Mouse (Mus musculus): Measurements from ENCODE around the gene Tmem9.

Gene Tmem9

GRCm38 (mm10) chr1:136007211-136008158 lies at the start of gene Tmem9:
Gene Tmem9 (plus strand): TSS chr1:136008150.
- DNase-seq (ENCODE audit: low read depth, low spot score): peak; percentile 36

- peak; percentile 61 for DNase-seq (ENCODE audit: low read depth, low spot score)
Observed at GRCm38 (mm10) chr1:135958483-135958882, 49.5 kb upstream of the Tmem9 start.

GRCm38 (mm10) chr1:135963177-135963576 lies 44.8 kb upstream of the Tmem9 start:
- no peak for DNase-seq (ENCODE audit: low read depth, low spot score)

GRCm38 (mm10) chr1:135964561-135964960 lies 43.4 kb upstream of the Tmem9 start:
- no peak for DNase-seq (ENCODE audit: low read depth, low spot score)

- DNase-seq (ENCODE audit: low read depth, low spot score): no peak
Observed at GRCm38 (mm10) chr1:135967739-135968138, 40.2 kb upstream of the Tmem9 start.

- DNase-seq (ENCODE audit: low read depth, low spot score): no peak
Observed at GRCm38 (mm10) chr1:135970486-135970885, 37.5 kb upstream of the Tmem9 start.

GRCm38 (mm10) chr1:135972576-135972975 lies 35.4 kb upstream of the Tmem9 start:
- no peak for DNase-seq (ENCODE audit: low read depth, low spot score)

- no peak for DNase-seq (ENCODE audit: low read depth, low spot score)
Observed at GRCm38 (mm10) chr1:135984105-135984504, 23.8 kb upstream of the Tmem9 start.

GRCm38 (mm10) chr1:135989876-135990275 lies 18.1 kb upstream of the Tmem9 start:
- no peak for DNase-seq (ENCODE audit: low read depth, low spot score)

GRCm38 (mm10) chr1:135993470-135993869 lies 14.5 kb upstream of the Tmem9 start:
- no peak for DNase-seq (ENCODE audit: low read depth, low spot score)

- no peak for DNase-seq (ENCODE audit: low read depth, low spot score)
Observed at GRCm38 (mm10) chr1:135997537-135997936, 10.4 kb upstream of the Tmem9 start.

GRCm38 (mm10) chr1:135999720-136000287 lies 8.1 kb upstream of the Tmem9 start:
- no peak for DNase-seq (ENCODE audit: low read depth, low spot score)

GRCm38 (mm10) chr1:136001438-136001837 lies 6.5 kb upstream of the Tmem9 start:
- DNase-seq (ENCODE audit: low read depth, low spot score): no peak

GRCm38 (mm10) chr1:136006292-136006748 lies 1.6 kb upstream of the Tmem9 start, which contains the start of gene Igfn1:
Gene Igfn1 (minus strand): TSS chr1:136006342.
- no peak for DNase-seq (ENCODE audit: low read depth, low spot score)

GRCm38 (mm10) chr1:136008159-136008533 lies 196 bp downstream of the Tmem9 start:
- DNase-seq (ENCODE audit: low read depth, low spot score): no peak

GRCm38 (mm10) chr1:136010247-136010646 lies 2.3 kb downstream of the Tmem9 start:
- DNase-seq (ENCODE audit: low read depth, low spot score): no peak

GRCm38 (mm10) chr1:136013513-136013912 lies 5.6 kb downstream of the Tmem9 start:
- no peak for DNase-seq (ENCODE audit: low read depth, low spot score)

- DNase-seq (ENCODE audit: low read depth, low spot score): no peak
Observed at GRCm38 (mm10) chr1:136014796-136015502, 7.0 kb downstream of the Tmem9 start.

- DNase-seq (ENCODE audit: low read depth, low spot score): peak; percentile 11
Observed at GRCm38 (mm10) chr1:136017307-136017706, 9.4 kb downstream of the Tmem9 start.

- DNase-seq (ENCODE audit: low read depth, low spot score): peak; percentile 93
Observed at GRCm38 (mm10) chr1:136017907-136018313, 10.0 kb downstream of the Tmem9 start.

- DNase-seq (ENCODE audit: low read depth, low spot score): peak; percentile 51
Observed at GRCm38 (mm10) chr1:136018390-136019189, 10.6 kb downstream of the Tmem9 start.

All from CD4-positive, CD25-positive, alpha-beta regulatory T cell, adult 2 months (primary cell).